Comparison of ENCODE assay signal across 8 mouse cellular contexts in the genomic region with DNA sequence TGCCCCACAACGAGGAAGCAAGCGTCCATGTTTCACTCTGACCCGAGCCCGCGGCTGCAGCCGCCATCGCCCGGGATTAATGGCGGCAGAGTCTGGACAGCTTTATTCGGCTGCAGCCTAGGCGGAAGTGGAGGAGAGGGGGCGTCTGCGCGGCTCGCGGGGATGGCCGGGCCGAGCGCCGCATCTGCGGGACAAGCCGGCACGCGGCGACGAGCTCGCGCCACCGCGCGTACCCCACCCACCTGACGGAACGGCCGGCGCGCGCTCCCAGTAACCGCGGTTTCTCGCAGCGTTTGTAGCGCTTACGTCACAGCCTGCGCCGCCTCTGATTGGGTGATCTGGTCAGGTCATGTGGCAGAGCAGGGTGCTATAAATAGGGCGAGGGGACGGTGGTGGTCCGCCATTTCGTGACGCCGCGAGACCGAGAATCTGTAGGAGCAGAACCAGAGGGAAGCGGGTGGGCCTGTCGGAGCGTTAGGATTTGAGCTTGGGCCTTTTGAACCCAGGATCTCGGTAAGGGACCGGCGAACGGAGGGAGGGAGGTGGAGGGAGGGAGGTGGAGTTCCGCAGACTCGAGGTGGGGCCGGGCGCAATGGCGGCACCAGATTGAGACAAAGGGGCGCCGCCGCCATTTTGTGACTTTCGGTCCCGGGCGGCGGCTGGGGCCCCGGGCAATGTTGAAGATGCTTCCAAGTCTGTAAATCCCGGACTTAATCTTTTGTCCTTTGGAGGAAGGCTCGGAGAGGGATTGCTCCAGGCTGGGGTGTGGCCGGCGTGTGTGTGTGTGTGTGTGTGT. TPM values are rescaled to one million over a fixed set of nuclear protein-coding genes. Genes with fewer than 3 reads are reported as not detected.
DNase-seq lines count a peak whose midpoint lies in the region; ATAC-seq and TF ChIP-seq lines count a peak whose summit lies in the region.

A gene (plus strand): TSS at position 355 of the 796 bp plus-strand sequence.

- H3K27ac ChIP-seq in ES-E14 (ENCODE audit: insufficient read depth, low read depth, low read length, poor library complexity, severe bottlenecking) = peak within 1 kb of the TSS; percentile 99
- peak within 1 kb of the TSS; percentile 98 for H3K27ac ChIP-seq in forebrain, embryonic 16.5 days (ENCODE audit: low read length)
- peak within 1 kb of the TSS; percentile 98 for H3K27ac ChIP-seq in layer of hippocampus, adult 2 months
- peak within 1 kb of the TSS; percentile 99 for H3K27ac ChIP-seq in lung, embryonic 14.5 days (ENCODE audit: low read depth)
- H3K27ac ChIP-seq in olfactory bulb, adult 2 months (ENCODE audit: insufficient read depth, low read depth, low read length) = peak within 1 kb of the TSS; percentile 97
- peak within 1 kb of the TSS; percentile 86 for H3K27ac ChIP-seq in thymus, adult 2 months (ENCODE audit: control insufficient read depth, insufficient read depth, low read length)

- peak; percentile 99 for TF ChIP-seq POLR2A in olfactory bulb, adult 2 months (IDR thresholded peaks at IDR 0.05; ENCODE audit: insufficient read depth, low read depth, low read length)
- peak; percentile 99 for TF ChIP-seq POLR2A in thymus, adult 2 months (IDR thresholded peaks at IDR 0.05; ENCODE audit: control insufficient read depth, extremely low read depth, insufficient read depth, low read length, poor library complexity)

- peak; percentile 98 for DNase-seq in ES-E14 (ENCODE audit: low read depth, low spot score)
- DNase-seq in cerebellum, adult 11-12 months = peak; percentile 99
- DNase-seq in heart, postnatal 36 days = peak; percentile 97
- DNase-seq in layer of hippocampus, adult 2 months (ENCODE audit: low spot score in 2 of 2) = peak; percentile 98 to 99
- peak; percentile 100 for DNase-seq in lung, embryonic 14.5 days
- DNase-seq in thymus, adult 2 months = peak; percentile 98

- TF ChIP-seq CTCF in layer of hippocampus, adult 2 months (conservative IDR thresholded peaks at IDR 0.05) = no peak
- no peak for TF ChIP-seq CTCF in lung, embryonic 14.5 days (IDR thresholded peaks at IDR 0.05; ENCODE audit: low read depth)
- no peak for TF ChIP-seq CTCF in olfactory bulb, adult 2 months (IDR thresholded peaks at IDR 0.05; ENCODE audit: insufficient read depth, low read depth, low read length)
- no peak for TF ChIP-seq CTCF in thymus, adult 2 months (IDR thresholded peaks at IDR 0.05; ENCODE audit: borderline replicate concordance, control insufficient read depth, extremely low read depth, insufficient read depth, low read length, poor library complexity)

- ATAC-seq in forebrain, embryonic 16.5 days = peak; percentile 99
- peak; percentile 95 for ATAC-seq in lung, embryonic 14.5 days (ENCODE audit: insufficient read depth)

- peaks cover 21% of the 10 kb centered on the region for H3K36me3 ChIP-seq in ES-E14 (ENCODE audit: control insufficient read depth, insufficient read depth, low read length, poor library complexity, severe bottlenecking)
- H3K36me3 ChIP-seq in forebrain, embryonic 16.5 days (ENCODE audit: control insufficient read depth, insufficient read depth) = peaks cover 10% of the 10 kb centered on the region
- H3K36me3 ChIP-seq in lung, embryonic 14.5 days (ENCODE audit: insufficient read depth) = peaks cover 29% of the 10 kb centered on the region
- H3K36me3 ChIP-seq in thymus, adult 2 months (ENCODE audit: control insufficient read depth, insufficient read depth, low read length) = peaks cover 17% of the 10 kb centered on the region

- peaks cover 3 to 4% of the 10 kb centered on the region in 2 experiments; a peak in 1 of 4 replicates for H3K4me1 ChIP-seq in ES-E14 (ENCODE audit: control insufficient read depth in 2 of 2, insufficient read depth in 2 of 2, low read length in 2 of 2, poor library complexity in 1 of 2)
- H3K4me1 ChIP-seq in forebrain, embryonic 16.5 days (replicated peaks; ENCODE audit: control insufficient read depth, insufficient read depth, low read length) = peaks cover 26% of the 10 kb centered on the region
- 0 out of 2 replicates have a peak, but pooled peaks cover 3% of the 10 kb centered on the region for H3K4me1 ChIP-seq in lung, embryonic 14.5 days (ENCODE audit: insufficient read depth)
- peaks cover 2% of the 10 kb centered on the region; the same call in 1 of the 2 replicates for H3K4me1 ChIP-seq in olfactory bulb, adult 2 months (ENCODE audit: control insufficient read depth, insufficient read depth, low read length)
- peaks cover 4% of the 10 kb centered on the region for H3K4me1 ChIP-seq in thymus, adult 2 months (replicated peaks; ENCODE audit: control insufficient read depth, insufficient read depth, low read length)

- peak within 1 kb of the TSS; percentile 96 to 98 for H3K4me3 ChIP-seq in ES-E14 (ENCODE audit: insufficient read depth in 1 of 2, low read depth in 1 of 2, low read length in 2 of 2, poor library complexity in 1 of 2, severe bottlenecking in 1 of 2)
- H3K4me3 ChIP-seq in forebrain, embryonic 16.5 days (replicated peaks; ENCODE audit: low read length) = peak within 1 kb of the TSS; percentile 56
- H3K4me3 ChIP-seq in layer of hippocampus, adult 2 months = peak within 1 kb of the TSS; percentile 95
- H3K4me3 ChIP-seq in lung, embryonic 14.5 days (ENCODE audit: low read depth, low read length) = peak within 1 kb of the TSS; percentile 76
- H3K4me3 ChIP-seq in olfactory bulb, adult 2 months (ENCODE audit: insufficient read depth, low read depth, low read length) = peak within 1 kb of the TSS; percentile 63
- peak within 1 kb of the TSS; percentile 72 for H3K4me3 ChIP-seq in thymus, adult 2 months (ENCODE audit: control insufficient read depth, insufficient read depth, low read length)

- in situ Hi-C loops in ES-E14 (cut with MboI; ENCODE audit: low sequenced_read_pairs in 2 of 2, unreplicated experiment in 2 of 2) = no loop called here

- no peaks in the 10 kb centered on the region for H3K9me3 ChIP-seq in ES-E14 (ENCODE audit: control insufficient read depth, insufficient read depth, low read depth, low read length)
- no peaks in the 10 kb centered on the region for H3K9me3 ChIP-seq in forebrain, embryonic 16.5 days (ENCODE audit: control insufficient read depth, low read length)
- H3K9me3 ChIP-seq in lung, embryonic 14.5 days (ENCODE audit: low read depth, low read length) = no peaks in the 10 kb centered on the region

- peak within 1 kb of the TSS; percentile 99 for H3K9ac ChIP-seq in ES-E14 (ENCODE audit: insufficient read depth, low read depth, low read length, poor library complexity, severe bottlenecking)
- peak within 1 kb of the TSS; percentile 91 for H3K9ac ChIP-seq in forebrain, embryonic 16.5 days (replicated peaks; ENCODE audit: low read depth, low read length)
- peak within 1 kb of the TSS; percentile 99 for H3K9ac ChIP-seq in lung, embryonic 14.5 days

- under 1% methylated on average over 77 of the region's 77 CpGs for WGBS in forebrain, embryonic 16.5 days
- under 1% methylated on average over 77 of the region's 77 CpGs for WGBS in lung, embryonic 14.5 days
- WGBS in olfactory bulb, adult 2 months = under 1% methylated on average over 77 of the region's 77 CpGs
- under 1% methylated on average over 77 of the region's 77 CpGs for WGBS in thymus, adult 2 months

- H3K27me3 ChIP-seq in forebrain, embryonic 16.5 days (replicated peaks; ENCODE audit: control insufficient read depth, insufficient read depth, low read length) = no peaks in the 10 kb centered on the region
- H3K27me3 ChIP-seq in lung, embryonic 14.5 days (ENCODE audit: insufficient read depth, low read length) = no peaks in the 10 kb centered on the region
- H3K27me3 ChIP-seq in thymus, adult 2 months (ENCODE audit: control insufficient read depth, insufficient read depth, low read length) = no peaks in the 10 kb centered on the region

- H3K4me2 ChIP-seq in forebrain, embryonic 16.5 days (ENCODE audit: low read length) = peak within 1 kb of the TSS; percentile 99
- peak within 1 kb of the TSS; percentile 95 for H3K4me2 ChIP-seq in lung, embryonic 14.5 days

- intact Hi-C loops in heart, postnatal 36 days (cut with DNase I) = loop anchor here (1.0 kb wide), 1 partner anchor 24 kb away; no protein-coding TSS in a partner anchor

TF ChIP-seq in ES-E14, 5 proteins besides CTCF, POLR2A, EP300 and RAD21:
- TF ChIP-seq ZNF384 (IDR thresholded peaks at IDR 0.05; ENCODE audit: low read depth, low read length) (no peak), HCFC1 (IDR thresholded peaks at IDR 0.05; ENCODE audit: borderline replicate concordance, insufficient read depth, low read length) (peak; percentile 76), MAFK (IDR thresholded peaks at IDR 0.05; ENCODE audit: insufficient read depth, low read depth, low read length) (no peak), CHD2 (IDR thresholded peaks at IDR 0.05; ENCODE audit: low read depth, low read length) (peak; percentile 78)

RNA-seq across cellular contexts. Expression of the gene that starts here (rescaled TPM):
- 317 and 391 TPM in 2 replicates for total RNA-seq in ES-E14 (2012; rRNA removed)
- 571 and 653 TPM in 2 replicates for polyA plus RNA-seq in forebrain, embryonic 16.5 days (2015; fragmentation: Nextera tagmentation; extraction: Ambion mirVana)
- 10 to 100 TPM; 54.9 to 60.9 TPM for total RNA-seq in heart, postnatal 36 days (2021)
- 100 to 1,000 TPM; 125 to 130 TPM for total RNA-seq in layer of hippocampus, adult 2 months (2021)
- 716 and 730 TPM in 2 replicates for polyA plus RNA-seq in lung, embryonic 14.5 days (2014; fragmentation: Nextera tagmentation; extraction: Ambion mirVana)
- 273 and 350 TPM in 2 replicates for polyA plus RNA-seq in olfactory bulb, adult 2 months (2012; ENCODE audit: insufficient read depth, insufficient read length, low replicate concordance, missing spikeins)
- polyA plus RNA-seq in thymus, adult 2 months (2012; rRNA removed) = 544 TPM in 2 replicates

Comparison
In these comparisons a context has a peak if more than half of its experiments do, and no peak if none do; other contexts are left out.
1. Peak in every context shown above with its lines: DNase-seq, ATAC-seq, H3K4me3 ChIP-seq and H3K27ac ChIP-seq.